Mouse (Mus musculus) thymus, postnatal 0 days (tissue): ENCODE data around the gene Actn2. TPM values are rescaled to one million over a fixed set of nuclear protein-coding genes. Genes with fewer than 3 reads are reported as not detected.

ENCODE experiments used
- DNase-seq: peaks from one replicate; pipeline ENCODE4 v3.0.0-alpha.2; 2015; ENCODE audit warnings: low spot score
- polyA plus RNA-seq: library from polyadenylated mRNA; unstranded; fragments of >200 nt; fragmentation: Nextera tagmentation; extraction: Ambion mirVana; gene quantifications from 2 replicates; pipeline ENCODE4 v1.2.1, GENCODE M21; 2015

Gene Actn2
- polyA plus RNA-seq, 1 experiment from 2014 or later, result 7.7 TPM

DNA sequence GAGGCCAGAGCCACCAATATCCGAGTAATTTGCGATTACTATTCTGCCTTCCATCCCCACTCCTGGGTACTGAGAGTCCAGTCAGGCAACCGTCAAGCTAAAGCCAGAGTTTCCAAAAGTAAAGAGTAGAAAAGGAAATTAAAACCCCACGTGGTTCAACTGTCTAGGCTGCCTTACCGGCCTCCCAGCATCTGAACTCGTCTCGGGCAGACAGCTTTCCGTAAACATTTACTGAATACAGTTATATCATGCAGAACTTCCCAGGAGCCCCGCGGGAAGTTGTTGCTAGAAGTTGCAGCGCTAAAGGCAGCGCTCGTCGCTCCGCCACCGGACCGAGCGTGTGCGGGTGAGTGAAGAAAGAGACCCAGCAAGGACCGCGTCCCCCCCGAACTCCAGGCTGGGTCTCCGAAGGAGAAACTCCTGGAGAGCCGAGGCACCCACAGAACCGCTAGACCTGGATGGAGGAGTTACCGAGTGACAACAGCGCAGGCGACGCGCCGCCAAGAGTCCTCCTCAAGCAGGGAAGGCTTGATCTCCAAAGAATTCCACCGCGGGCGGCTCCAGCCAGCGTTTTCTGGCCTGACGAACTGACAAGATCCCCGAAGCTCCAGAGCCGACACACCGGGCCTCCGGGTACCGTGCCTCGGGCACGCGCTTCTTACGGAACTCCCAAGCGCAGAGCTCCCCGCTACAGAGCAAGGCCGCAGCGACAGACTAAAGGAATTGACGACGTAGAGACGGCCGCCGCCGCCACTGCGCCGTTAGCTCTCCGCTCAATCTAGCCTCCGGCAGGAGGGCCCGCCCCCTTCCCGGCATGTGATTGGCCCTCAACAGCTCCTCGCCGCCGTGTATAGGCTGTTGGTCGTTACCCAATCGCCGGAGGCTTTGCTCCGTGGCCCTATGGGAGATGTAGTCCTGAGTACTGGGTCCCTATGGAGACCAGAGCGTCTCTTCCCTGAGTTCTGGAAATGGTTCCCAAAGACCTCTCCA is 82.9 kb downstream of the Actn2 start, which contains the start of gene Mtr:
TSS of gene Mtr (minus strand) at position 723 of the 990 bp plus-strand sequence.
- DNase-seq, result peak; percentile 95

DNA sequence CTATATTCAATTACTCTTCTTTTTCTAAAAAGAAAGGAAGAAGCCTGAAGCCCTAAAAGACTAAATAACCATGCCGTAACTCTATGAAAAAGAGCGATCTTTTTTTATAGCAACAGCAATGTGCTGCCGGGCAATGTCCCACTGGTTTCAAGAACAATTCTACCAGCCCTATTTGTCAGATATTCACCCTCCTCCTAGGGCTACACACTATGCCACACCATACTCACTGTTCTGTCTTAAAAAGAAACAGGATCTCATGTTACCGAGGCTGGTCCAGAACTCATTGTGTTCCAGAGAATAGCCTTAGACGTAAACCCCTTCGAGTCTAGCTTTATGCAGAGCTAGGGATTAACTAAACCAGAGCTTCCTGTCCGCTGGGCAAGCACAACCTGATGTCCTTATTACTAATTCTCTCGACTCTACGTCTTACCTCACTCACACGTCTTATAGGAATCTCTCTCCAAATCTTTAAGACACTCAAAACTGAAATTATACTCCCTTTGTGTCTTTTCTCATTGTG is 83.6 kb downstream of the Actn2 start:
- DNase-seq, result no peak

GRCm38 (mm10) chr13:12255911-12256705 is 84.5 kb downstream of the Actn2 start:
- DNase-seq, result no peak

DNA sequence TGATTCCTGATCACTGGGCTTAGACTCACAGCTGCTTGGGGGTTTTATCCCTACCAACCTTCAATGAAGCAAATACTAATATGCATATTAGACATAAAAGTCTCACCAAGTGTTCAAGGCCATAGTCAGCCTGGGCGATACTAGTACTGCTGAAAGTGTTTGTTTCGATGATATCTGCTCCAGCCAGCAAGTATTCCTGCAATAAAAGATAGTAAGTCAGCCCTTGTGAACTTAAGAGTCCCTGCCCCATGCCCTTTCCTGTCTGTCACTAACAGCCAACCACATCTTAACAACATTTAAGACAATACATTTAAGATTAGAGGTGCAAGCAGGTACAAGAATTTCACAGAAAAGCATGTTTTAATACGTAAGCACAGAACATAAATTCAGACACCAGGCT is 90.1 kb downstream of the Actn2 start:
- no peak for DNase-seq

DNA sequence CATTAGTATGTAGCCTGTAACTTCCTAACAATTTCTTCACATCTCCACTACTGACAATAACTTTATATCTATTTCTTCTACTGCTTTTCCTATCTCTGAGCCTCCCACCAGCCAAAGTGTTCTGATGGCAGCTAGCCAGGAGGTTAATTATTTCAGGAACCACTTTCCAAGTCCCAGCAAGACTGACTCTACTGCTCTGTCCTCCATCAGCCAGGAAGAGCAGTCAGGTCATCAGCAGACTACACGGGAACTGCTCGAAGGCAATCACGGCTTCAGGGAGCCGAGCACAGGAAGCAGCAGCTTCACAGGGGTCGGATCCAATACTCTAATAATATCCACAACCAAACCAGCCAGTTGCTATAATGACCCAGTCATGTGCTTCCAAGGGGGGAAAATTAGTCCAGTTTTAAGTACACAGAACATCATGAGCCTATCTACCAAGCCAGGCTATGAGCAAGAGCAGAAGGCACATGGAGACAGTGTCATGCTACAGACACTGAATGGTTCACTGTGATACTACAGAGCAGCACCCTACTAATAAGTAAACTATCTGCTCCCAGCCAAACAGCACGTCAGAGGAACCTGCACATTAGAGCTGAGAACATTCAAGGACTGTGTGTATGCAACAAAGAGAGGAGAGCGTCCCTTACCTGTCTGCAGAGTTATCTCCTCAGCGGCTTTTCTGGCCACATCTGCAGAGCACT is 91.2 kb downstream of the Actn2 start:
- no peak for DNase-seq

GRCm38 (mm10) chr13:12245938-12246337 is 94.6 kb downstream of the Actn2 start:
- DNase-seq, result no peak

DNA sequence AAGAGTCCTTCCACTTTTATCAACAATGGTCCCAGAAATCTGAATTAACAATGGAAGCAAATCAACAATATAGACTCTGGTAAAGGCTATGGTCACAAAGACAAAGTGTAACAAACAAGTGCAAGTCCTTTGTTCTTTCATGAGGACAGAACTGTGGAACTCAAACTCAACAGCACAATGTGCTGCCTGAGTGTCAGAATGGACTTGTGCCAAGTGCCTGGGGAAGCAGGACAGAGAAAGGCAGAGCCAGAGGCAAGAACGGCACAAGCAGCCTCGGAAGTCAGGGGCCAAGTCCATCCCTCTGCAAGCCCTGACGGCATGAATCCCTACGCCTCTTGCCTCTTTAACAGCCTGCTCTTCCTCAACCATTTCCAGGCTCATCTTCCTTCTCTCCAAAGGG is 96.6 kb downstream of the Actn2 start:
- no peak for DNase-seq

GRCm38 (mm10) chr13:12232141-12232540 is 108.4 kb downstream of the Actn2 start:
- no peak for DNase-seq

- no peak for DNase-seq
Measured at GRCm38 (mm10) chr13:12228248-12228647, 112.3 kb downstream of the Actn2 start.

DNA sequence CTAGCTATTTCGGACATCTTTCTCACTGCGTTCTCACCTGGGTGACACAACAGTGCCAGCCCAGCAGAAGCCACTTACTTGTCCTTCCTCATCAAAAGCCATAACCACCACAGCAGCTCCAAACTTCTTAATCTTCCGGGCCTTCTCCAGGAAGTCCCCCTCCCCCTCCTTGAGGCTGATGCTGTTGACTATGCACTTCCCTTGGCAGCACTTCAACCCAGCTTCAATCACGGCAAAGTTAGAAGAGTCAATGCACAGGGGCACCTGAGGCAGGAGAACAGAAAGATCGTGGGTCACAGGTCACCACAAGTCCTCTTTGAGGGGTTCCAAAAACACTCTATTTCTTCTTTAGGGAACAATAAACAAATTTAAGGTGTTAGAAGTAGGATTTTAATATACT is 113.0 kb downstream of the Actn2 start:
- no peak for DNase-seq

Other genes with a start within 250 kb of the Actn2 start
- 0.21 and 0.68 TPM in 2 replicates for gene Ryr2, start 233.8 kb downstream of the Actn2 start, polyA plus RNA-seq
- gene Mtr, start 82.6 kb downstream of the Actn2 start, polyA plus RNA-seq, result 15.7 and 17.6 TPM in 2 replicates
- gene Heatr1, start 54.3 kb upstream of the Actn2 start, polyA plus RNA-seq, result 18.5 and 19.1 TPM in 2 replicates
- 41.9 and 43.1 TPM in 2 replicates for gene Lgals8, start 124.2 kb upstream of the Actn2 start, polyA plus RNA-seq
- 16.0 and 19.8 TPM in 2 replicates for gene Edaradd, start 179.7 kb upstream of the Actn2 start, polyA plus RNA-seq
- gene Ero1lb, start 225.1 kb upstream of the Actn2 start, polyA plus RNA-seq, result 9.5 and 9.7 TPM in 2 replicates